Mouse (Mus musculus) thymus, adult 2 months (tissue): ENCODE measurements around the gene AU040320. TPM values are rescaled to one million over a fixed set of nuclear protein-coding genes. Genes with fewer than 3 reads are reported as not detected.

ENCODE experiments used
- DNase-seq: peaks from one replicate; pipeline ENCODE4 v3.0.0; 2021
- H3K27ac ChIP-seq: fragments of 200-500 bp; 2 replicates; pipeline ENCODE4 v1.5.1; 2012; ENCODE audit warnings: low read length, control low read depth; ENCODE audit not compliant: control insufficient read depth, insufficient read depth
- H3K27me3 ChIP-seq: fragments of 200-500 bp; 2 replicates; pipeline ENCODE4 v1.6.1; 2012; ENCODE audit warnings: mild to moderate bottlenecking, low read length, moderate library complexity, mixed read lengths; ENCODE audit not compliant: control insufficient read depth, insufficient read depth
- H3K36me3 ChIP-seq: fragments of 200-500 bp; 2 replicates; pipeline ENCODE4 v1.6.1; 2012; ENCODE audit warnings: mild to moderate bottlenecking, low read length, moderate library complexity; ENCODE audit not compliant: control insufficient read depth, insufficient read depth
- H3K4me1 ChIP-seq: fragments of 200-500 bp; replicated peaks from 2 replicates; pipeline ENCODE4 v1.6.1; 2012; ENCODE audit warnings: low read length; ENCODE audit not compliant: control insufficient read depth, insufficient read depth
- H3K4me3 ChIP-seq: fragments of 200-500 bp; 2 replicates; pipeline ENCODE4 v1.5.1; 2012; ENCODE audit warnings: mild to moderate bottlenecking, low read length, control low read depth, moderate library complexity; ENCODE audit not compliant: control insufficient read depth, insufficient read depth
- CTCF ChIP-seq: fragments of 200-500 bp; IDR thresholded peaks from 2 replicates; pipeline ENCODE4 v1.5.1; 2012; ENCODE audit warnings: mild to moderate bottlenecking, control low read depth, low read length, moderate library complexity, borderline replicate concordance; ENCODE audit not compliant: control insufficient read depth, poor library complexity, insufficient read depth; ENCODE audit errors: extremely low read depth
- POLR2A ChIP-seq: fragments of 200-500 bp; IDR thresholded peaks from 2 replicates; pipeline ENCODE4 v1.6.1; 2012; ENCODE audit warnings: mild to moderate bottlenecking, low read length, control low read depth, moderate library complexity; ENCODE audit not compliant: control insufficient read depth, poor library complexity, insufficient read depth; ENCODE audit errors: extremely low read depth
- WGBS: fragments of 180-500 bp; shearing (Covaris S2); methylation state at CpG from one replicate; pipeline ENCODE4 v1.1.7; 2018; 5-methylcytosine and 5-hydroxymethylcytosine counted together
- polyA plus RNA-seq: library from polyadenylated mRNA; depleted of rRNA; stranded (reverse); fragments of >200 nt; gene quantifications from 2 replicates; pipeline ENCODE4 v1.2.3, GENCODE M21; 2012

Gene AU040320
- polyA plus RNA-seq, 1 experiment: 40.0 TPM

DNA sequence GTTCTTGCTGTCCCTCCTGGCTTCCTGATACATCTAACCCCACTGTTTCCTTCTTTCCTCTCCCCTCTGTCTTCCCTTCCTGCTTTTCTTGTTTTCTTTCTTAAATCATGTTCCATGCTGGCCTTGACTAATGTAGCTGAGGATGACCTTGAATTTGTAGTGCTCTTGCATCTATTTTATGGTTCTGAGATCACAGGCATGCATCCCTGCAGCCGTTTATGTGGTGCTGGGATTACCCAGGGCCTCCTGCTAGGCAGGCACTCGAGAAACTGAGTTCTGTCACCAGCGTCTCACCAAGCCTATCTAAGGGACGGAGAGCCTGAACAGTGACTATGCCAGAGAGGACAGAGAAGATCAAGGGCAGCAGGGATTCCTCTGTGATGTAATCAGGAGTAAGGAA, 52.4 kb downstream of the AU040320 start:
- no peak overlapping the region for H3K27ac ChIP-seq
- no peak for TF ChIP-seq CTCF
- no peak for TF ChIP-seq POLR2A
- no peaks in the 10 kb centered on the region for H3K4me1 ChIP-seq
- no peaks in the 10 kb centered on the region for H3K27me3 ChIP-seq
- H3K36me3 ChIP-seq: no peaks in the 10 kb centered on the region
- DNase-seq: no peak
- no peak overlapping the region for H3K4me3 ChIP-seq
- WGBS: 95% methylated on average over 4 of the region's 4 CpGs

DNA sequence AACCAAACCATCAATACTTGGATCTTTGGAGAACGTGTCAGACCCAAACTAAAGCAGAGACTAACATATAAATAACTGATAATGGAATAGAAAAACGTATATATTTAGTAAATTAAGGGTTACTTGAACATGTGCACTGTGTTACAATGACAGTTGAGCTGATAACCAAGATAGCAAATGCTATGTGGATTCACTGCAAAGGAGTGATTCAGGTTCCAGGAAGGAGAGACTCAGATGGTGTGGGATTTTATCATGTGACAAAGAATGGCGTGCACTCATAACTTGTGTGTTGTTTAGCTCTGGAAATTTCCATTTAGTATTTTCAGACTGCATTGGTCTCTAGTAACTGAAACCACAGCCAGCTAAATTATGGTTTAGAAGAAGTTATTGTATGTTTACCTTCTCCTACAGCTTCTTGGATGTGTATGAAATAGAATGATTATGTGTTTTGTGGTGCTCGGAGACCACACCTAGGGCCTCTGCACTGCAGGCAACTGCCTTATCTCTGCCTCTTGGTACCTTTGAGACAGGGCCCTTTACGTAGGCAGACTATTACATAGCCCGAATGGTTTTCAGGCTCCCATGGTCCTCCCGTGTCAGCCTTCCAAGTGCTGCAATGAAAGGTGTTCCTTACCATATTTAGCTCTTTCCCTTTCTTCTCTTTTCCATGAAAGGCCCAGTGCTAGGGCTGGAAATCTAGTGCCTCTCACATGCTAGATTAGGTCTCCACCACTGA, 53.5 kb downstream of the AU040320 start:
- Histone ChIP-seq H3K27me3 (no peaks in the 10 kb centered on the region), H3K4me3 (no peak overlapping the region), H3K4me1 (0 out of 2 replicates have a peak, but pooled peaks cover 2% of the 10 kb centered on the region), H3K27ac (no peak overlapping the region), H3K36me3 (no peaks in the 10 kb centered on the region)
- 94% methylated on average over 7 of the region's 7 CpGs for WGBS
- no peak for TF ChIP-seq CTCF
- no peak for TF ChIP-seq POLR2A
- DNase-seq: no peak

DNA sequence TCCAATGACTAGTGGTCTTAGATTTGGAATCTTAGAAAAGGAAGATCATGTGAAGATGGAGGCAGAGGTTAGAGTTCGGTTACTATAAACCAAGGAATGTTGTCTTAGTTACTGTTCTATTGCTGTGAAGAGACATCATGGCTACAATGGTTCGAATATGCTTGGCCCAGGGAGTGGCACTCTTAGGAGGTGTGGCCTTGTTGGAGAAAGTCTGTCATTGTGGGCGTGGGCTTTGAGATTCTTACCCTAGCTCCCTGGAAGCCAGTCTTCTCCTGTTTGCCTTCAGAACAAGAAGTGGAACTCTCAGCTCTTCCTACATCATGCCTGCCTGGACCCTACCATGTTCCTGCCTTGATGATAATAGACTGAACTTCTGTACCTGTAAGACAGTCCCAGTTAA, 57.2 kb downstream of the AU040320 start:
- 97% methylated on average over 3 of the region's 3 CpGs for WGBS
- Histone ChIP-seq H3K27ac (no peak overlapping the region), H3K4me3 (no peak overlapping the region), H3K4me1 (peaks cover 19% of the 10 kb centered on the region), H3K27me3 (no peaks in the 10 kb centered on the region), H3K36me3 (no peaks in the 10 kb centered on the region)
- no peak for DNase-seq
- no peak for TF ChIP-seq POLR2A
- TF ChIP-seq CTCF: no peak

DNA sequence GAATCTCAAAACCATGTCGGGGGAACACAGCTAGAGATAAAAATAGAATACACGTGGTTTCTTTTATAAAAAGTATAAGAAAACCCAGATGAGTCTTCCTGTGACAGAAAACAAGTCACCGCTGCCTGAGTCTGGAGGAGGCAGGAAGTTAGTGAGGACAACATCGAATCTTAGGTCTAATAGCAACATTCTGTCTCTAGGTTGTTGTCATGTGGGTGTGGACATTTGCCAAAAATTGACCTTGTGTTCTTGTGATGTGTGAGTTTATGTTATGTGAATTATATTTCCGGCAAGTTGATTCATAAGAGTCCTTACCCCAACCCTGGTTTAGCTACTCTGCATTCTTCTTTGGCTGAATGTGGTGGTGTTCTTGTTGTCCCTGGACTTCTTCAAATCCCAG, 59.9 kb downstream of the AU040320 start:
- 15% methylated on average over 5 of the region's 5 CpGs for WGBS
- H3K36me3 ChIP-seq: no peaks in the 10 kb centered on the region
- TF ChIP-seq POLR2A (no peak), CTCF (no peak)
- H3K27me3 ChIP-seq: no peaks in the 10 kb centered on the region
- DNase-seq: no peak
- peak overlapping the region; percentile 35; the same call in 1 of the 2 replicates for H3K27ac ChIP-seq
- H3K4me1 ChIP-seq: peaks cover 19% of the 10 kb centered on the region
- H3K4me3 ChIP-seq: no peak overlapping the region

DNA sequence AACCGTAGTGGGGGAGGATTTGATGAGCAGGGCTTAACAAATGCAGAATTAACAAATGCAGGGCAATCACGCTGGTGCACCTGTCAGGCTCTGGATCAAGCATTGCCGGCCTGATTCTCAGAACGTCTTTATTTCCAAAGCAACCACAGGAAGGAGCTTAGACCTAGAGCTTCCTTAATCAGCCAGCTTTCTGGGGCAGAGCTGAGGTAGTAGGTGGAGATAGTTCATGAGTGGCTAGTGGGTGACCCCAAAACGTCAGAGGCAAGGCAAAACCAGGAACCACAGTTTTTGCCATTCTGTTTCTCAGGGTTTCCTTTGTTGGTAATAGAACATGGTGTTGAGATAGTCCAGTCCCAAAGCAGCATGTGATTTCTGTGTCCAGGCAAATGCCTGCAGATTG, 61.5 kb downstream of the AU040320 start:
- no peak for DNase-seq
- Histone ChIP-seq H3K27me3 (no peaks in the 10 kb centered on the region), H3K27ac (no peak overlapping the region), H3K4me1 (peaks cover 19% of the 10 kb centered on the region), H3K4me3 (no peak overlapping the region), H3K36me3 (no peaks in the 10 kb centered on the region)
- TF ChIP-seq CTCF (no peak), POLR2A (no peak)
- WGBS: 6% methylated on average over 5 of the region's 5 CpGs

DNA sequence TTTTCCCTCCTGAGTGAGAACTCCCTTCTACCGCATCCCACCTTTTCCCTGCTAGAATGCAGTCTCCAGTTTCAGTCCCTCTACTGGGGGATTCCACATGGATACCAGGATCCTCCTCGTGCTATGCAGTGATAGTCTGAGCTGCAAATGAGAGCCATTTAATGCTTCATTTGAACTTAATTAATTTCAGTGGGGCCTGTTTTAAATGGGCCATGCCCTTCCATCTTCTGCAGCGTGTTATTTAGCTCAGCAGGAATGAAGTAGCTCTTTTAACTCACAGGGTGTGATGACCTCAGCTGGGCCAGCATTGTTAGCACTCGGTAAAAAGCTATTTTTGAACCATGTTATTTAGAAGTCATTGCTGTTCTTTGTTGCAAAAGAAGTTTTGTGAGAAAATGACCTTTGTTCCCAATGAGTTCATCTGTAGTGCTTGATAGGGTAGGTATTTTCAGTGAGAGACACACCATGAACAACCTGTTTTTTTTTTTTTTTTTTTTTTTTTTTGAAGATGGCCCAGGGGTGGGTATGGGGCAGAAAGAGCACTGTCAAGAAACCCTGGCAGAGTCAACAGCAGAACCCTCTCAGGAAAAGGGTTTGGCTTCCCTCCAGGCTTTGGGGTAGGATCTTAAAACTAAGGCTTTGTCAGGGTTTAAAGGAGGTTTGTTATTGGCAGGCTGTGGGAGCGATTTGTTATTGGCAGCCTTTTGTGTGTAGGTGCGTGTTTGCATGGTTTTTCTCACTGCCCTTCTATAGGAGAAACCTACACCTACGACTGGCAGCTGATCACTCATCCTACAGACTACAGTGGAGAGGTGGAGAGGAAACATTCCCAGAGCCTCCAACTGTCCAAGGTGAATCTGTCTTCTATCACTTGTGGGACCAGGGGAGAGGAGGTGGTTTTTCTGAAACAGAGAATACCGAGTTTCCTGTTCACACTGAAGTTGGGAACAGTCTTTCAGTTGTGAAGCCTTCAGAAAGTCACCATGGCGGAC, 69.8 kb downstream of the AU040320 start:
- Histone ChIP-seq H3K36me3 (peaks cover 5% of the 10 kb centered on the region; the same call in 1 of the 2 replicates), H3K4me1 (no peaks in the 10 kb centered on the region), H3K27ac (no peak overlapping the region), H3K27me3 (no peaks in the 10 kb centered on the region), H3K4me3 (no peak overlapping the region)
- 79% methylated on average over 9 of the region's 9 CpGs for WGBS
- no peak for DNase-seq
- TF ChIP-seq POLR2A (no peak), CTCF (no peak)
